Mouse (Mus musculus) lung, embryonic 16.5 days (tissue): ENCODE results near the gene Vmn2r7. TPM values are rescaled to one million over a fixed set of nuclear protein-coding genes. Genes with fewer than 3 reads are reported as not detected.
"Not testable (repeated sequence)": the region's sequence is repeated elsewhere in the genome, so short reads cannot be mapped to it uniquely, and the experiment has no call there.

Experiments used
- ATAC-seq: fragments of 200-750 bp; cut with Nextera tagmentation; 2 replicates; pipeline ENCODE4 v1.8.0; 2017; ENCODE audit warnings: low read depth, mild to moderate bottlenecking, moderate library complexity
- H3K27ac ChIP-seq: fragments of 300-500 bp; sonication (generic); 2 replicates; pipeline ENCODE4 v1.5.1; 2014; ENCODE audit warnings: mild to moderate bottlenecking, control low read depth, low read length
- H3K27me3 ChIP-seq: fragments of 300-500 bp; sonication (generic); 2 replicates; pipeline ENCODE4 v1.6.1; 2014; ENCODE audit warnings: low read depth, low read length, mixed read lengths; ENCODE audit not compliant: control insufficient read depth, insufficient read depth
- H3K36me3 ChIP-seq: fragments of 300-500 bp; sonication (generic); 2 replicates; pipeline ENCODE4 v1.6.1; 2014; ENCODE audit warnings: low read length; ENCODE audit not compliant: control insufficient read depth, insufficient read depth
- H3K4me1 ChIP-seq: fragments of 300-500 bp; sonication (generic); replicated peaks from 2 replicates; pipeline ENCODE4 v1.6.1; 2014; ENCODE audit warnings: low read length, mixed read lengths; ENCODE audit not compliant: control insufficient read depth, insufficient read depth
- H3K4me2 ChIP-seq: fragments of 300-500 bp; sonication (generic); 2 replicates; pipeline ENCODE4 v1.6.1; 2014; ENCODE audit warnings: low read depth, low read length, control low read depth
- H3K4me3 ChIP-seq: fragments of 300-500 bp; sonication (generic); 2 replicates; pipeline ENCODE4 v1.5.1; 2014; ENCODE audit warnings: mild to moderate bottlenecking, low read length, control low read depth
- H3K9ac ChIP-seq: fragments of 300-500 bp; sonication (generic); 2 replicates; pipeline ENCODE4 v1.6.1; 2014; ENCODE audit warnings: low read length, control low read depth
- H3K9me3 ChIP-seq: fragments of 300-500 bp; sonication (generic); 2 replicates; pipeline ENCODE4 v1.6.1; 2016; ENCODE audit warnings: low read length; ENCODE audit not compliant: control insufficient read depth
- WGBS: fragments of 180-500 bp; shearing (Covaris S2); extraction: QIAGEN DNeasy Blood & Tissue Kit; methylation state at CpG from one replicate; pipeline ENCODE4 v1.1.7; 2014; 5-methylcytosine and 5-hydroxymethylcytosine counted together
- polyA plus RNA-seq: library from polyadenylated mRNA; unstranded; fragments of >200 nt; fragmentation: Nextera tagmentation; extraction: Ambion mirVana; gene quantifications from 2 replicates; pipeline ENCODE4 v1.2.1, GENCODE M21; 2015

Vmn2r7 gene
- not detected in 2 replicates for polyA plus RNA-seq

- H3K9me3 ChIP-seq, H3K4me1 ChIP-seq, H3K27ac ChIP-seq, H3K36me3 ChIP-seq, H3K9ac ChIP-seq, H3K4me3 ChIP-seq, H3K27me3 ChIP-seq, ATAC-seq, H3K4me2 ChIP-seq: not testable (repeated sequence)
- WGBS, result 76% methylated on average over 2 of the region's 3 CpGs
Observed at GRCm38 (mm10) chr3:64844665-64845064, at the start of gene Vmn2r7. TSS of gene Vmn2r7 (minus strand) at chr3:64844765.

GRCm38 (mm10) chr3:64889725-64890124 lies 45.2 kb upstream of the Vmn2r7 start:
- Histone ChIP-seq H3K9ac (no peak overlapping the region), H3K9me3 (no peaks in the 10 kb centered on the region), H3K27ac (no peak overlapping the region), H3K4me1 (no peaks in the 10 kb centered on the region), H3K27me3 (no peaks in the 10 kb centered on the region), H3K4me2 (no peak overlapping the region), H3K36me3 (no peaks in the 10 kb centered on the region), H3K4me3 (no peak overlapping the region)
- ATAC-seq, result no peak
- 56% methylated on average over 1 of the region's 1 CpGs for WGBS

- Histone ChIP-seq H3K27ac (no peak overlapping the region), H3K4me1 (no peaks in the 10 kb centered on the region), H3K27me3 (no peaks in the 10 kb centered on the region), H3K4me3 (no peak overlapping the region), H3K36me3 (no peaks in the 10 kb centered on the region), H3K4me2 (no peak overlapping the region), H3K9ac (no peak overlapping the region), H3K9me3 (no peaks in the 10 kb centered on the region)
- ATAC-seq, result no peak
- WGBS, result 65% methylated on average over 3 of the region's 3 CpGs
Observed at GRCm38 (mm10) chr3:64878199-64878977, 33.8 kb upstream of the Vmn2r7 start.

GRCm38 (mm10) chr3:64876669-64877068 lies 32.1 kb upstream of the Vmn2r7 start:
- Histone ChIP-seq H3K27ac (no peak overlapping the region), H3K9me3 (no peaks in the 10 kb centered on the region), H3K36me3 (no peaks in the 10 kb centered on the region), H3K4me1 (no peaks in the 10 kb centered on the region), H3K9ac (no peak overlapping the region), H3K27me3 (no peaks in the 10 kb centered on the region), H3K4me3 (no peak overlapping the region), H3K4me2 (no peak overlapping the region)
- no peak for ATAC-seq
- WGBS, result 40% methylated on average over 1 of the region's 1 CpGs

- H3K4me2 ChIP-seq, result no peak overlapping the region
- H3K9me3 ChIP-seq, result no peaks in the 10 kb centered on the region
- H3K9ac ChIP-seq, result no peak overlapping the region
- H3K4me3 ChIP-seq, result no peak overlapping the region
- H3K4me1 ChIP-seq, result no peaks in the 10 kb centered on the region
- no peak for ATAC-seq
- H3K27ac ChIP-seq, result no peak overlapping the region
- H3K36me3 ChIP-seq, result no peaks in the 10 kb centered on the region
- H3K27me3 ChIP-seq, result no peaks in the 10 kb centered on the region
- 96% methylated on average over 2 of the region's 2 CpGs for WGBS
Observed at GRCm38 (mm10) chr3:64842881-64843280, 1.7 kb downstream of the Vmn2r7 start.

- Histone ChIP-seq H3K4me3 (no peak overlapping the region), H3K27me3 (no peaks in the 10 kb centered on the region), H3K9me3 (no peaks in the 10 kb centered on the region), H3K4me1 (no peaks in the 10 kb centered on the region), H3K27ac (no peak overlapping the region), H3K9ac (no peak overlapping the region), H3K4me2 (no peak overlapping the region), H3K36me3 (no peaks in the 10 kb centered on the region)
- no peak for ATAC-seq
- WGBS, result under 1% methylated on average over 4 of the region's 4 CpGs
Observed at GRCm38 (mm10) chr3:64842299-64842698, 2.3 kb downstream of the Vmn2r7 start.

GRCm38 (mm10) chr3:64831134-64831533 lies 13.4 kb downstream of the Vmn2r7 start:
- H3K27me3 ChIP-seq, result no peaks in the 10 kb centered on the region
- 81% methylated on average over 1 of the region's 1 CpGs for WGBS
- H3K4me1 ChIP-seq, result no peaks in the 10 kb centered on the region
- no peak for ATAC-seq
- H3K9me3 ChIP-seq, result no peaks in the 10 kb centered on the region
- no peak overlapping the region for H3K4me2 ChIP-seq
- H3K27ac ChIP-seq, result no peak overlapping the region
- no peaks in the 10 kb centered on the region for H3K36me3 ChIP-seq
- no peak overlapping the region for H3K4me3 ChIP-seq
- no peak overlapping the region for H3K9ac ChIP-seq

GRCm38 (mm10) chr3:64791245-64791591 lies 53.3 kb downstream of the Vmn2r7 start:
- no peak overlapping the region for H3K9ac ChIP-seq
- no peaks in the 10 kb centered on the region for H3K27me3 ChIP-seq
- H3K4me3 ChIP-seq, result no peak overlapping the region
- no peak overlapping the region for H3K4me2 ChIP-seq
- WGBS, result 44% methylated on average over 6 of the region's 6 CpGs
- H3K36me3 ChIP-seq, result no peaks in the 10 kb centered on the region
- no peaks in the 10 kb centered on the region for H3K4me1 ChIP-seq
- H3K27ac ChIP-seq, result no peak overlapping the region
- H3K9me3 ChIP-seq, result no peaks in the 10 kb centered on the region
- no peak for ATAC-seq

GRCm38 (mm10) chr3:64790509-64791244 lies 53.9 kb downstream of the Vmn2r7 start:
- peak; percentile 57 for ATAC-seq

More at GRCm38 (mm10) chr3:64790509-64791244, 53.9 kb downstream of the Vmn2r7 start:
- Histone ChIP-seq H3K27ac (no peak overlapping the region), H3K9me3 (no peaks in the 10 kb centered on the region), H3K4me3 (no peak overlapping the region), H3K9ac (no peak overlapping the region), H3K36me3 (no peaks in the 10 kb centered on the region), H3K4me1 (no peaks in the 10 kb centered on the region), H3K4me2 (no peak overlapping the region), H3K27me3 (no peaks in the 10 kb centered on the region)
- 41% methylated on average over 10 of the region's 10 CpGs for WGBS
